Mouse (Mus musculus) olfactory bulb, adult 2 months (tissue): ENCODE data around the gene Ccdc38.

Source experiments
- CTCF ChIP-seq: fragments of 200-500 bp; IDR thresholded peaks from 2 replicates; pipeline ENCODE4 v1.5.1; 2012; ENCODE audit warnings: low read depth, mild to moderate bottlenecking, low read length, moderate library complexity; ENCODE audit not compliant: insufficient read depth
- POLR2A ChIP-seq: fragments of 200-500 bp; IDR thresholded peaks from 2 replicates; pipeline ENCODE4 v1.6.1; 2012; ENCODE audit warnings: mild to moderate bottlenecking, low read depth, low read length, moderate library complexity; ENCODE audit not compliant: insufficient read depth

DNA sequence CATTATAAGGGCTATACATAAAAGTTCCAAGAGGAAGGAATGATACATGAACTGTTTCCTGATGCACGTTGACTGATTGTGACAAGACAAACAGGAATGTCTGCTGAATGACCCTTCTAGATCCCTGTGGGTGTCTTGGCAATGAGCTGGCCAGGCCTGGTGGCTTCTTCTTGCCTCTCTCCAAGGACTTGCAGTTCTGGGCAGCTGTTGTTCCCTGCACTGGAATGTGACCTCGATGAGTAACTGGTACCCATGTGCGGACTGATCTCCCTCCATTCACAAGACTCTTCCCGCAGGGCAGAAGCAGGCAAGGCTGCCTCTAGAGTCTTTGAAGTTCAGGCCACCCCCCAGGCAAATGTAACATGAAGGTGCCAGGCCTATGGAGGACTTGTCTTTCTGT lies 55.4 kb downstream of the Ccdc38 start:
- TF ChIP-seq CTCF (no peak), POLR2A (no peak)
